Mouse (Mus musculus) hindbrain, embryonic 11.5 days (tissue): Measurements from ENCODE around the gene Serpinb2. TPM values are rescaled to one million over a fixed set of nuclear protein-coding genes. Genes with fewer than 3 reads are reported as not detected.
A peak's percentile ranks its signal among the peaks of the same experiment; 100 is the strongest.

Experiments
- ATAC-seq: fragments of 200-750 bp; cut with Nextera tagmentation; 2 replicates; pipeline ENCODE4 v1.8.0; 2017; ENCODE audit warnings: mild to moderate bottlenecking, moderate TSS enrichment, moderate library complexity; ENCODE audit not compliant: low FRiP score
- DNase-seq: peaks from one replicate; pipeline ENCODE4 v3.0.0-alpha.2; 2015; ENCODE audit warnings: low spot score
- H3K27ac ChIP-seq: fragments of 300-500 bp; sonication (generic); 2 replicates; pipeline ENCODE4 v1.5.1; 2014; ENCODE audit warnings: mild to moderate bottlenecking, low read depth, low read length
- H3K27me3 ChIP-seq: fragments of 300-500 bp; sonication (generic); 2 replicates; pipeline ENCODE4 v1.6.1; 2014; ENCODE audit warnings: mild to moderate bottlenecking, low read length, moderate library complexity, mixed read lengths; ENCODE audit not compliant: control insufficient read depth, insufficient read depth
- H3K36me3 ChIP-seq: fragments of 300-500 bp; sonication (generic); 2 replicates; pipeline ENCODE4 v1.6.1; 2014; ENCODE audit warnings: mild to moderate bottlenecking, low read length, moderate library complexity, mixed read lengths; ENCODE audit not compliant: control insufficient read depth, insufficient read depth
- H3K4me1 ChIP-seq: fragments of 300-500 bp; sonication (generic); replicated peaks from 2 replicates; pipeline ENCODE4 v1.6.1; 2014; ENCODE audit warnings: low read length, mixed read lengths; ENCODE audit not compliant: control insufficient read depth, insufficient read depth
- H3K4me2 ChIP-seq: fragments of 300-500 bp; sonication (generic); replicated peaks from 2 replicates; pipeline ENCODE4 v1.6.1; 2014; ENCODE audit warnings: mild to moderate bottlenecking, low read depth, low read length
- H3K4me3 ChIP-seq: fragments of 300-500 bp; sonication (generic); 2 replicates; pipeline ENCODE4 v1.5.1; 2014; ENCODE audit warnings: low read depth, low read length
- H3K9ac ChIP-seq: fragments of 300-500 bp; sonication (generic); 2 replicates; pipeline ENCODE4 v1.6.1; 2014; ENCODE audit warnings: low read depth, low read length
- H3K9me3 ChIP-seq: fragments of 300-500 bp; sonication (generic); 2 replicates; pipeline ENCODE4 v1.6.1; 2016; ENCODE audit warnings: low read length; ENCODE audit not compliant: control insufficient read depth
- WGBS: fragments of 180-500 bp; shearing (Covaris S2); extraction: QIAGEN DNeasy Blood & Tissue Kit; methylation state at CpG from one replicate; pipeline ENCODE4 v1.1.7; 2014; 5-methylcytosine and 5-hydroxymethylcytosine counted together
- polyA plus RNA-seq: library from polyadenylated mRNA; unstranded; fragments of >200 nt; fragmentation: Nextera tagmentation; extraction: Ambion mirVana; gene quantifications from 2 replicates; pipeline ENCODE4 v1.2.1, GENCODE M21; 2014

Serpinb2 gene
- 0.57 TPM in 1 of 2 replicates, not detected in the other for polyA plus RNA-seq

- no peak within 1 kb of the TSS for H3K27ac ChIP-seq
- no peak within 1 kb of the TSS for H3K4me3 ChIP-seq
- no peak within 1 kb of the TSS for H3K4me2 ChIP-seq
- H3K9ac ChIP-seq: no peak within 1 kb of the TSS
- DNase-seq (no peak), ATAC-seq (no peak)
- H3K9me3 ChIP-seq: no peaks in the 10 kb centered on the region
- WGBS: 82% methylated on average over 5 of the region's 5 CpGs
- H3K4me1 ChIP-seq: no peaks in the 10 kb centered on the region
- H3K36me3 ChIP-seq: no peaks in the 10 kb centered on the region
- H3K27me3 ChIP-seq: no peaks in the 10 kb centered on the region
Observed at GRCm38 (mm10) chr1:107511252-107511651, at the start of gene Serpinb2. Serpinb2 (plus strand) TSS chr1:107511423.

DNA sequence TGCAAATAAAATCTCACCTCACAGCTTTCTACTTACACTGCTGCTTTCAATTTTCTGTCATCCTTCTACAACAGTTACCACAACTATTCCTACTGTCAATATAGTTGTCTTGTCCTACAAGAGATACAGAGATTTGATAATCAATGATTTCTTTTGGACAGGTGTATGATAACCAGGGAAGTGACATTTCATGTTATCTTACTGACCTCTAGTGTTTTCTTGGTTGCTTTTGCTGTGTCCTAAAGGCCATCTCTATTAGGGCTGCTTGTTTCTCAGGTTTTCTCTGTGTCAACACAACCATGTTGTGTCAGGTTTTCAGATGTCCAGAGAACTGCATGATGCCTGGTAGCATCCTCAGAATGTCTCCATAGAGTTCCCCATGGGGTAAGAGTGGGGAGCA lies 31.3 kb upstream of the Serpinb2 start:
- Histone ChIP-seq H3K4me1 (no peaks in the 10 kb centered on the region), H3K27ac (no peak overlapping the region), H3K27me3 (no peaks in the 10 kb centered on the region), H3K4me3 (no peak overlapping the region), H3K4me2 (no peak overlapping the region), H3K36me3 (no peaks in the 10 kb centered on the region), H3K9me3 (no peaks in the 10 kb centered on the region), H3K9ac (no peak overlapping the region)
- ATAC-seq (no peak), DNase-seq (no peak)

DNA sequence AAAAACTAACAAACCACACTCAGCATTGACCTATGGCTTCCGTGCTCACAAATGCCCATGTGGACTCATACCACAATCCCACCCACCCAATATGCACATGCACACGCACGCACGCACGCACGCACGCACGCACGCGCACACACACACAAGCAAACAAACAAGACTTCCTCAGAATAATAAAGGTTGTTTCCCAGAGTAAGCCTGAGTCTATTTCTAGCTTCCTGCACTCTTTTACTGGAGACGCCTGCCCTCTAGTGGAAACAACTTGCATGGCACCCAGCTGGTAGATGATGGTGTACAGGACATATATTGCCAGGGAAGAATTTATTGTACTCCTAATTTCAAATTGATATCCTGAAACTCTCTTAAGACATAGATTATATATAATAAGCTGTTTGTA lies 29.8 kb upstream of the Serpinb2 start:
- H3K4me2 ChIP-seq: no peak overlapping the region
- WGBS: 30% methylated on average over 11 of the region's 11 CpGs
- ATAC-seq (peak; percentile 81), DNase-seq (peak; percentile 87)
- no peak overlapping the region for H3K27ac ChIP-seq
- no peak overlapping the region for H3K9ac ChIP-seq
- no peak overlapping the region for H3K4me3 ChIP-seq
- no peaks in the 10 kb centered on the region for H3K9me3 ChIP-seq
- no peaks in the 10 kb centered on the region for H3K4me1 ChIP-seq
- no peaks in the 10 kb centered on the region for H3K27me3 ChIP-seq
- H3K36me3 ChIP-seq: no peaks in the 10 kb centered on the region

DNA sequence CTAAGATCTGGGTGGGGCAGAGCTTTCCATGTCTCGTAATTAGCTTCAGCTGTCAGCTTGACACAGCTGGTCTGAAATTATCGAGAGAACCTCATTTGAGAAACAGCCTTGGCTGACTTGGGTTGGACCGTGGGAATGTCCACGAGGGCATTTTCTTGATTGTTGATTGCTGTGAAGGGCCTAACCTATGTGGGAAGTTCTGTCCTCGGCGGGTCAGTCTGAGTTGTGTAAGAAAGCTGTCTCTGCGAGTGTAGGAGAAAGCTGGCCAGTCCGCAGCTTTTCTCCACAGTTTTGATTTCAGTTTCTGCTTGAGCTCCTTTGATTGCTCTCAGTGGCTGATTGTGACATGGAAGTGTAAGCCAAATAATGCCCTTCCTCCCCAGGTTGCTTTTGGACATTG lies 21.6 kb upstream of the Serpinb2 start:
- H3K9ac ChIP-seq: no peak overlapping the region
- no peaks in the 10 kb centered on the region for H3K9me3 ChIP-seq
- no peak overlapping the region for H3K4me3 ChIP-seq
- WGBS: 72% methylated on average over 8 of the region's 8 CpGs
- DNase-seq: peak; percentile 1
- H3K27me3 ChIP-seq: no peaks in the 10 kb centered on the region
- no peak overlapping the region for H3K27ac ChIP-seq
- ATAC-seq: no peak
- H3K4me1 ChIP-seq: no peaks in the 10 kb centered on the region
- H3K4me2 ChIP-seq: no peak overlapping the region
- no peaks in the 10 kb centered on the region for H3K36me3 ChIP-seq

DNA sequence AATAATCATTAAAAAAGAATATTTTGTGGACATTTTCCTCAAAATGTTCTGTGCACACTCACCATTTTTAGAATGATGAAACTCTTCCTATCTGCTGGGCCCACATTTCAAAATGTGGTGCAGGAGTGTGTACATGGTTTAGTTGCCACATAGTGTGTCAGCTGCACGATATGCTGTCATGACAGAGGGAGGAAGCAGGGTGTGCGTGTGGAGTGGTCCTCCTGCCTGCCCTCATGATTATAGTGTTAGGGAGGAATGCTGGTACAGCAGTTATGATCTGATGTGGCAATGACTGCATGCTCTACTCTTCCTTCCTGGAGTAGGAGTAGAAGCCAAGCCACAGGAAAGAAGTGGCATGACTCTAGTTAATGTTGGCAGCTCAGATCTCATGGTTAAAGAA lies 14.4 kb upstream of the Serpinb2 start:
- WGBS: 84% methylated on average over 2 of the region's 2 CpGs
- ATAC-seq: no peak
- Histone ChIP-seq H3K27ac (no peak overlapping the region), H3K9me3 (no peaks in the 10 kb centered on the region), H3K4me3 (no peak overlapping the region), H3K36me3 (no peaks in the 10 kb centered on the region), H3K27me3 (no peaks in the 10 kb centered on the region), H3K4me2 (no peak overlapping the region), H3K4me1 (no peaks in the 10 kb centered on the region), H3K9ac (no peak overlapping the region)
- no peak for DNase-seq

DNA sequence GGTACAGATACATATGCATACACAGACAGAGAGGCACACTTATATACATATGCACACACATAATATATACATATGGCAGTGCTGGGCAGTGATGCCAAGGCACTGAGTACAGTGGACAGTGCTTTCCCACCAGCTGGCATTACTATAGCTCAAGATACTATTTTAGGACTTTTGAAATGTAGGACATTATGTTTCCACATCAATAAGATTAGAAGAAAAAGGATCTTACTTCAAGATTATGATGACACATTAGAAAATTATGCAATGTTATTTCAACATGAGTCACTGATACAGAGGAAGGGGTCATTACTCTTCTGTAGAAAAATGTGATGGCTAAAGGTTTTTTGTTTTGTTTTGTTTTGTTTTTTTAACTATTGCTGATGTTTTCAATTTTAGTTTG lies 9.2 kb upstream of the Serpinb2 start:
- H3K9me3 ChIP-seq: no peaks in the 10 kb centered on the region
- H3K27me3 ChIP-seq: no peaks in the 10 kb centered on the region
- H3K4me3 ChIP-seq: no peak overlapping the region
- no peaks in the 10 kb centered on the region for H3K4me1 ChIP-seq
- no peak overlapping the region for H3K4me2 ChIP-seq
- ATAC-seq (no peak), DNase-seq (no peak)
- no peaks in the 10 kb centered on the region for H3K36me3 ChIP-seq
- H3K9ac ChIP-seq: no peak overlapping the region
- H3K27ac ChIP-seq: no peak overlapping the region

DNA sequence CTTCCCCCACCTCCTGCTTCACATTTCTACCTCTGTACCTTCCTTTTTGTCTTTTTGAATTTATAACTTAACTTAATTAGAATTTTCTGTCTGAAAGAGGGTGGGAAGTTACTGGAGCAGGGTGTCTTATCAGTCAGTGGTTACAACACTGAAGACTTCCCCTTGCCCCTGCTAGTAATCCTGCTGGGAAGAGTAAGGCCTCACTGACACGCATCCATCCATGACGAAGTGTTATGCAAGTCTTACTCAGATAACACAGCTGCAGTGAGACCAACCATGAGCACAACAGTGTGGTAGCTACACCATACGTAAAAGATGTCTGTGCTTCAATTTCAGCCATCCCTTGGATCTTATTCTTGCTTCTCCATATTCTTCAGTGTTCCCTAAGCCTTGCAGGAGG lies 7.9 kb upstream of the Serpinb2 start:
- H3K27ac ChIP-seq: no peak overlapping the region
- H3K4me1 ChIP-seq: no peaks in the 10 kb centered on the region
- H3K36me3 ChIP-seq: no peaks in the 10 kb centered on the region

DNA sequence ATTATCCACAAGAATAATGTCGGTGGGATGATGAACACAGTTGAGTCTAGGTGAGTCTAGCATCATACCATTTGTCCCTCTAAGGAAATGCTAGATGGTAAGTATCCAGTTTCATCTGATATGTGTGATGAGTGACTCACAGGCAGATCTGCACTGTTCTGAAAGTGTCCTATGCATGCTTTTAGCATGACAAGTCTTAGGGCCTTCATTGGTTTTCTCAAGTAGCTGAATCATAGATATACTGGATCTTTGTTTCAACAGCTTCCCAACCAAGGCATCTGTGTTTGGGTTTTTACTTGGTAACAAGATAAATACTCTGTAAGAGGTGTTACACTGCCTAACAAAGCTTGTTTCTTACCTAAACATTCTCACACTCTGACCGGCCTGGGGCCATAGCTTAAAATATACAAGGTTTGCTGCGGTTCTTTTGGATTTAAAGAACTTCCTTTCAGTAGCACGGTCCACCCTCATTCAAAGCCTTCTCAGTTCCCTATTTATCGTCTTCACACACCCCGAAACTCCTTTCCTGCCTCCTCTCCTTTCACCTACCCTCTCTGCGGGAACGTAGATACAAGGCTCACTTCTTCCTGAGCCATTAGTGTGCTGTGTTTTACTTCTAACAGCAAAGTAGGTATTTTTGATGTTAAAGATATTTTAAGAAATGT lies 5.2 kb upstream of the Serpinb2 start:
- no peak for DNase-seq
- 88% methylated on average over 8 of the region's 8 CpGs for WGBS
- H3K27me3 ChIP-seq: no peaks in the 10 kb centered on the region
- no peak overlapping the region for H3K4me2 ChIP-seq
- no peaks in the 10 kb centered on the region for H3K4me1 ChIP-seq
- H3K9ac ChIP-seq: no peak overlapping the region
- H3K4me3 ChIP-seq: no peak overlapping the region
- H3K36me3 ChIP-seq: no peaks in the 10 kb centered on the region
- no peak for ATAC-seq
- no peaks in the 10 kb centered on the region for H3K9me3 ChIP-seq
- H3K27ac ChIP-seq: no peak overlapping the region

More for the DNA sequence above, 7.9 kb upstream of the Serpinb2 start:
- WGBS: 82% methylated on average over 3 of the region's 3 CpGs
- H3K27me3 ChIP-seq: no peaks in the 10 kb centered on the region
- no peak overlapping the region for H3K4me3 ChIP-seq
- H3K9ac ChIP-seq: no peak overlapping the region
- ATAC-seq (no peak), DNase-seq (no peak)
- H3K4me2 ChIP-seq: no peak overlapping the region
- H3K9me3 ChIP-seq: no peaks in the 10 kb centered on the region

DNA sequence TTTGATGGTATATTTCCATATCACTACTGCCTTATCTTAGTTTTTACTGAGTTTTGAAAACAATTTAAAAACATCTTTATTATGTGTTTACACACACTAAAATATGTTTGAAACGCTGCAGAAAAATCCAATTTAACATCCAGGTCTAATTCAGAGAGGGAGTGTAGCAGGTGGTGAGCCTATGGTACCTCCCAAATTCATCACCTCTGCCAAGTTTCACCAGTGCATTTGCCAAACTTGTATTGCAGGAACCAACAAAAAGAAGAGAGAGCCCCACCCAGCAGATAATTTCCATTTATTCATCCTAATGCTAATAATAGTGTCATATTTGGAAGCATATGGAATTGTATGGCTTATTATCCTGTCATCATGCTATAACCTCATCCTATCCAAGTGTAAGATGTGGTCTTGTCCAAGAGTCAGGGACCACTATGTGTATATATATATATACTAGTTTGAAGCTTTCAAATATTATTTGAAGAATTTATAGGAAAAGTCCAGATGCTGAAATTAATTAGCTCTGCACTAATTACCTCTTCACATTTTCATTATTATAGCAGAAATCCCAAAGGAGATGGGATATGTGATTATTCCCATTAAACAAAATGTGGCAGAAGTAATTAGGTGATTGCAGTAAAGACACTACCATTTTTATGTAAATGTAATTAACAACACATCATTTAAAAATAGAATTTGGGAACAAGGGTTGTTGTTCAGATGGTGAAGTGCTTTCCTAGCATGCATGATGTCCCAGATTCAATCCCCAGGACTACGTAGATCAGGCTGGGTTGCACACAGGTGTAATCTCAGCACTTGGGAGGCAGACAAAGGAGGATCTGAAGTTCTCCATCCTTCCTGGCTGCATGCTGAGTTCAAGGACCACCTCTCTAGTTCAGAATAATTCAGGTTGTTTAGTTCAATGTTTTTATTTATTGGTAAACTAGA lies 1.2 kb downstream of the Serpinb2 start:
- no peak for ATAC-seq
- Histone ChIP-seq H3K9ac (no peak overlapping the region), H3K36me3 (no peaks in the 10 kb centered on the region), H3K4me3 (no peak overlapping the region), H3K4me2 (no peak overlapping the region), H3K27me3 (no peaks in the 10 kb centered on the region), H3K9me3 (no peaks in the 10 kb centered on the region), H3K4me1 (no peaks in the 10 kb centered on the region), H3K27ac (no peak overlapping the region)
- WGBS: 79% methylated on average over 2 of the region's 2 CpGs
- no peak for DNase-seq
